Mouse (Mus musculus): Measurements from ENCODE around the gene Sfrp2. TPM values are rescaled to one million over a fixed set of nuclear protein-coding genes. Genes with fewer than 3 reads are reported as not detected.

Sfrp2 gene
- 109 and 119 TPM in 2 replicates for polyA plus RNA-seq (2012; rRNA removed)

GRCm38 (mm10) chr3:83765871-83766725, at the start of gene Sfrp2:
Sfrp2 (plus strand) TSS chr3:83766321.

Other genes starting within 250 kb of the Sfrp2 start
- gene Tlr2, start 75.4 kb downstream of the Sfrp2 start, polyA plus RNA-seq (2012; rRNA removed): 2.2 and 2.5 TPM in 2 replicates